Mouse (Mus musculus) ES-Bruce4 (cell line): ENCODE results near the gene 1700017N19Rik.

Experiments used
- CTCF ChIP-seq: IDR thresholded peaks from one replicate; pipeline ENCODE4 v1.8.1; 2011; ENCODE audit warnings: low read depth, low read length
- POLR2A ChIP-seq: IDR thresholded peaks from one replicate; pipeline ENCODE4 v1.8.1; 2011; ENCODE audit warnings: low read length; ENCODE audit not compliant: insufficient read depth

- TF ChIP-seq POLR2A (no peak), CTCF (no peak)
These were observed 71.8 kb downstream of the 1700017N19Rik start for GRCm38 (mm10) chr10:100661970-100662590.
